Mouse (Mus musculus): ENCODE data around the gene Elmo1. TPM values are rescaled to one million over a fixed set of nuclear protein-coding genes. Genes with fewer than 3 reads are reported as not detected.

The Elmo1 gene
- polyA plus RNA-seq (2012; rRNA removed) = 46.6 and 54.0 TPM in 2 replicates

GRCm38 (mm10) chr13:20090133-20090710 is at the start of gene Elmo1:
TSS of gene Elmo1 (plus strand) at chr13:20090596.

